Mouse (Mus musculus) MEL-GATA-1-ER (cell line): ENCODE measurements around the gene Comt.

Experiments
- DNase-seq: peaks from one replicate; pipeline ENCODE4 v3.0.0-alpha.2; 2012; ENCODE audit warnings: low read depth; ENCODE audit errors: extremely low read depth

Comt gene

GRCm38 (mm10) chr16:18362948-18363347 lies 63.7 kb downstream of the Comt start:
- no peak for DNase-seq

- no peak for DNase-seq
Measured at GRCm38 (mm10) chr16:18360151-18360805, 66.4 kb downstream of the Comt start.

- no peak for DNase-seq
Measured at GRCm38 (mm10) chr16:18357977-18358376, 68.7 kb downstream of the Comt start.

GRCm38 (mm10) chr16:18356961-18357360 lies 69.7 kb downstream of the Comt start:
- no peak for DNase-seq
